Mouse (Mus musculus): Measurements from ENCODE around the gene Gm21750.

DNA sequence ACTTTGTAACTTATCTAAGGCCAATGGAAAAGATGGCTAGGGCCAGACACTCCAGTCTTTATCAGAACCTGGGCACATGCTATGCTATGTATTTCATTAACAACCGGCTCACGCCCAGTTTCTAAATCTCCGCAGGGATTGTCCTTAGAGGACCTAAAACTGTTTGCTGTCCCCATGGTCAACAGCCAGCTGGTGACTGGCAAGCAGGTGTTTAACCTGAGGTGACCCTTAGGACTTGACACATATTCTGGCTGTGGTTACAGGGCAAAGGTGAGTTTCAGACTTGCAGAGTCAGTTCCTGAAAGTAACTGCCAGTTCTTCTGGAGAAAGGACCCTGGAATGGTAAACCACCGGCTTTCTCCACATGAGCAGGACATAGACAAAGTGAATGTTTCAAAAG, 29.5 kb upstream of the Gm21750 start:
- no peak for TF ChIP-seq POLR2A (IDR thresholded peaks at IDR 0.05; ENCODE audit: borderline replicate concordance, control insufficient read depth, low read depth, low read length)
- TF ChIP-seq CTCF (IDR thresholded peaks at IDR 0.05; ENCODE audit: control insufficient read depth, insufficient read depth, low read length), result no peak
